Mouse (Mus musculus) liver, embryonic 13.5 days (tissue): ENCODE data around the gene Pinlyp. TPM values are rescaled to one million over a fixed set of nuclear protein-coding genes. Genes with fewer than 3 reads are reported as not detected.

Source experiments
- ATAC-seq: fragments of 200-750 bp; cut with Nextera tagmentation; 2 replicates; pipeline ENCODE4 v1.8.0; 2017; ENCODE audit warnings: low read depth, mild to moderate bottlenecking, moderate number of reproducible peaks, moderate library complexity
- DNase-seq: peaks from one replicate; pipeline ENCODE4 v3.0.0; 2022
- H3K27ac ChIP-seq: fragments of 300-500 bp; sonication (generic); 2 replicates; pipeline ENCODE4 v1.5.1; 2015; ENCODE audit warnings: moderate library complexity, mild to moderate bottlenecking, inconsistent platforms
- H3K27me3 ChIP-seq: fragments of 300-500 bp; sonication (generic); 2 replicates; pipeline ENCODE4 v1.6.1; 2015; ENCODE audit warnings: mild to moderate bottlenecking, inconsistent platforms
- H3K36me3 ChIP-seq: fragments of 300-500 bp; sonication (generic); 2 replicates; pipeline ENCODE4 v1.6.1; 2015; ENCODE audit warnings: mild to moderate bottlenecking, inconsistent platforms
- H3K4me1 ChIP-seq: fragments of 300-500 bp; sonication (generic); replicated peaks from 2 replicates; pipeline ENCODE4 v1.6.1; 2015; ENCODE audit warnings: inconsistent platforms
- H3K4me2 ChIP-seq: fragments of 300-500 bp; sonication (generic); 2 replicates; pipeline ENCODE4 v1.6.1; 2015; ENCODE audit warnings: inconsistent platforms, mild to moderate bottlenecking, moderate library complexity
- H3K4me3 ChIP-seq: fragments of 300-500 bp; sonication (generic); replicated peaks from 2 replicates; pipeline ENCODE4 v1.5.1; 2015; ENCODE audit warnings: mild to moderate bottlenecking, inconsistent platforms
- H3K9ac ChIP-seq: fragments of 300-500 bp; sonication (generic); 2 replicates; pipeline ENCODE4 v1.6.1; 2015; ENCODE audit warnings: mild to moderate bottlenecking, inconsistent platforms
- H3K9me3 ChIP-seq: fragments of 300-500 bp; sonication (generic); replicated peaks from 2 replicates; pipeline ENCODE4 v1.6.1; 2016; ENCODE audit warnings: inconsistent platforms
- whole genome bisulfite sequencing: fragments of 180-500 bp; shearing (Covaris S2); methylation state at CpG from one replicate; pipeline ENCODE4 v1.1.7; 2015; ENCODE audit not compliant: insufficient replicate concordance; 5-methylcytosine and 5-hydroxymethylcytosine counted together
- polyA plus RNA-seq: library from polyadenylated mRNA; unstranded; fragments of >200 nt; fragmentation: Nextera tagmentation; extraction: Ambion mirVana; gene quantifications from 2 replicates; pipeline ENCODE4 v1.2.1, GENCODE M21; 2015

Pinlyp gene
- polyA plus RNA-seq, 1 experiment from 2014 or later = not detected

- Histone ChIP-seq H3K36me3 (peaks cover 92% of the 10 kb centered on the region), H3K9ac (no peak overlapping the region), H3K9me3 (no peaks in the 10 kb centered on the region), H3K4me1 (no peaks in the 10 kb centered on the region), H3K27me3 (no peaks in the 10 kb centered on the region), H3K4me2 (no peak overlapping the region), H3K27ac (no peak overlapping the region), H3K4me3 (no peak overlapping the region)
- no peak for DNase-seq
- no peak for ATAC-seq
- 90% methylated on average over 8 of the region's 8 CpGs for WGBS
Measured at GRCm38 (mm10) chr7:24563191-24563836, 17.4 kb upstream of the Pinlyp start.

DNA sequence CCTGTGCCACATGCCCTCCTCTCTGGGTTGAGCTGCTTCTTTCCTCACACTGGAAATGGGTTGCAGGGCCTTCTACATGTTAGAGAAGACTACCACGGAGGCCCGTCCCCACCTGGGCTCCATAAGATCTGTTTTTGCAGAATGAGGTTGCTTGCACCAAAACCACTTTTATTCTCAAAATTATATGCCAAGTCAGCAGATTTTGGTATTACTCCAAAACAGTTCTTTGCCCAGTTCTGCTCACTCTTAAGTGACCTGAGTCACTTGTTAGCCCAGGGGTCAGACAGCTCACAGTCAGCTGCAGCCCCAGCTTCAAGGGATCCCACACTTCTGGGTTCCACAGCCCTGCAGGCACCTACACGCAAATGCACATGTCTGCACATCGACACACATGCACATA lies 15.5 kb upstream of the Pinlyp start:
- H3K4me1 ChIP-seq = no peaks in the 10 kb centered on the region
- no peaks in the 10 kb centered on the region for H3K9me3 ChIP-seq
- WGBS = 82% methylated on average over 4 of the region's 4 CpGs
- H3K27me3 ChIP-seq = no peaks in the 10 kb centered on the region
- no peak for ATAC-seq
- H3K36me3 ChIP-seq = peaks cover 80% of the 10 kb centered on the region
- no peak overlapping the region for H3K4me3 ChIP-seq
- H3K4me2 ChIP-seq = no peak overlapping the region
- DNase-seq = no peak
- no peak overlapping the region for H3K9ac ChIP-seq
- no peak overlapping the region for H3K27ac ChIP-seq

GRCm38 (mm10) chr7:24555786-24556185 lies 9.9 kb upstream of the Pinlyp start:
- DNase-seq = no peak
- peaks cover 66% of the 10 kb centered on the region for H3K36me3 ChIP-seq
- H3K9ac ChIP-seq = no peak overlapping the region
- 88% methylated on average over 10 of the region's 10 CpGs for WGBS
- H3K27ac ChIP-seq = no peak overlapping the region
- ATAC-seq = no peak
- H3K4me3 ChIP-seq = no peak overlapping the region
- H3K9me3 ChIP-seq = no peaks in the 10 kb centered on the region
- no peak overlapping the region for H3K4me2 ChIP-seq
- no peaks in the 10 kb centered on the region for H3K27me3 ChIP-seq
- H3K4me1 ChIP-seq = 0 out of 2 replicates have a peak, but pooled peaks cover 8% of the 10 kb centered on the region

GRCm38 (mm10) chr7:24551985-24552759 lies 6.3 kb upstream of the Pinlyp start:
- H3K4me3 ChIP-seq = no peak overlapping the region
- no peak overlapping the region for H3K9ac ChIP-seq
- peaks cover 18% of the 10 kb centered on the region for H3K4me1 ChIP-seq
- peak; percentile 76 for ATAC-seq
- WGBS = 70% methylated on average over 12 of the region's 12 CpGs
- H3K27ac ChIP-seq = peak overlapping the region; percentile 50; the same call in 1 of the 2 replicates
- no peak overlapping the region for H3K4me2 ChIP-seq
- no peak for DNase-seq
- H3K9me3 ChIP-seq = no peaks in the 10 kb centered on the region
- no peaks in the 10 kb centered on the region for H3K27me3 ChIP-seq
- H3K36me3 ChIP-seq = peaks cover 60% of the 10 kb centered on the region

GRCm38 (mm10) chr7:24547534-24548036 lies 1.7 kb upstream of the Pinlyp start:
- 26% methylated on average over 13 of the region's 13 CpGs for WGBS
- Histone ChIP-seq H3K4me3 (peak overlapping the region; percentile 83), H3K9me3 (0 out of 2 replicates have a peak, but pooled peaks cover 4% of the 10 kb centered on the region), H3K36me3 (peaks cover 33% of the 10 kb centered on the region), H3K27me3 (no peaks in the 10 kb centered on the region), H3K4me1 (peaks cover 28% of the 10 kb centered on the region), H3K27ac (peak overlapping the region; percentile 68), H3K9ac (peak overlapping the region; percentile 87), H3K4me2 (peak overlapping the region; percentile 78)
- ATAC-seq (no peak), DNase-seq (no peak)

DNA sequence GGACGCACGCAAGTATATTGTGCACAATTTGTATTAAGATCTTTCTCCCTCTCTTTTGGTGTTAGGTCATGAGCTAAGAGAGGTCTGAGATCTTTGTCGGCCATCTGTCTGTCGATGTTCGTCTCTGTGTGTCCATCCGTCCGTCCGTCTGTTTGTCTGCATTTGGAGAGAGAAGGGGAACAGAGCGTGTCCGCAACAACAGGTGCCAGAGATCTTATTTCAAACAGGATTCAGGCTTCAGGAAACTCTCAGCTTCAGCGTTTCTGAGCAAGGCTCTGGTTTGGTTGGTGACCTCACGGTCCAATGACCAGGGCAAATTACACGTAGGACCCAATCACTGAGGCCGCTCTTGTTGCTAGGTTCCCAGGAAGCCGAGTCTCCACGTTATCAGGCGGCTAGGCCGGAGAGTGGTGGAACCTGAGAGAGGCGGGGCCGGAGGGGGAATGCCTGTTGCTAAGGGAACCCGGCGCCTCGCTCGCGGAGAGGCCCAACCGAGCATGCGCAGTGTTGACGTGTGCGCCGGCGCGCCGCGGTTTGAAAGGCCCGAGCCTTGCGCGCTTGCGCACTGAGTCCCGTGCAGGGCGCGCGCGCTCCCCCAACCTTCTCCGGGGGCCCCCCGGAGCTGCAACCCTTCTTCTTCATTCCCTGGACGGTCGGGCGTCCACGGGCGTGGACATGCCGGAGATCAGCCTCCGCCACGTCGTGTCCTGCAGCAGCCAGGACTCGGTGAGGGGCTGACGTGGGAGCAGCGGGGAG lies 894 bp upstream of the Pinlyp start:
- Histone ChIP-seq H3K4me1 (peaks cover 28% of the 10 kb centered on the region), H3K4me2 (peak overlapping the region; percentile 78), H3K27ac (peak overlapping the region; percentile 68), H3K9ac (peak overlapping the region; percentile 87), H3K9me3 (0 out of 2 replicates have a peak, but pooled peaks cover 4% of the 10 kb centered on the region), H3K27me3 (no peaks in the 10 kb centered on the region), H3K36me3 (peaks cover 25% of the 10 kb centered on the region), H3K4me3 (peak overlapping the region; percentile 83)
- DNase-seq (peak; percentile 99), ATAC-seq (peak; percentile 97)
- under 1% methylated on average over 57 of the region's 57 CpGs for WGBS

DNA sequence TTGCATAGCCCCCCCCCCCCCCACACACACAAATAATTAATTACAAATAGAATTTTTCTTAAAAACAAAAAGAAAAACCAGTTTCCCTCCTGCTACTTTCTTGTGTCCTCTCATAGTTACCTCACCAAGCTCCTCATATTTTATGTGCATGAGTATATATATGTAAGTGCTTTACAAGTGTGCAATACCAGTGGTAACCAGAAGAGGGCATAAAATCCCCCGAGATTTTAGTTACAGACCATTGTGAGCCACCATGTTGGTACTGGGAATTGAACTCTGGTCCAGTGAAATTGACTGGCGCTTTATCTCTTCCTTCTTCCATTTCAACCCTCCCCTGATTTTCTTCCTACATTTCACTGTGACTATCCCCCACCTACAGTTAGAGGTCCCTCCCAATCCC lies 1.4 kb downstream of the Pinlyp start:
- DNase-seq (no peak), ATAC-seq (no peak)
- Histone ChIP-seq H3K36me3 (peaks cover 10% of the 10 kb centered on the region; the same call in 1 of the 2 replicates), H3K4me3 (no peak overlapping the region), H3K9ac (no peak overlapping the region), H3K4me1 (peaks cover 26% of the 10 kb centered on the region), H3K4me2 (no peak overlapping the region), H3K27me3 (no peaks in the 10 kb centered on the region), H3K9me3 (0 out of 2 replicates have a peak, but pooled peaks cover 4% of the 10 kb centered on the region), H3K27ac (no peak overlapping the region)
- WGBS = 50% methylated on average over 2 of the region's 2 CpGs

DNA sequence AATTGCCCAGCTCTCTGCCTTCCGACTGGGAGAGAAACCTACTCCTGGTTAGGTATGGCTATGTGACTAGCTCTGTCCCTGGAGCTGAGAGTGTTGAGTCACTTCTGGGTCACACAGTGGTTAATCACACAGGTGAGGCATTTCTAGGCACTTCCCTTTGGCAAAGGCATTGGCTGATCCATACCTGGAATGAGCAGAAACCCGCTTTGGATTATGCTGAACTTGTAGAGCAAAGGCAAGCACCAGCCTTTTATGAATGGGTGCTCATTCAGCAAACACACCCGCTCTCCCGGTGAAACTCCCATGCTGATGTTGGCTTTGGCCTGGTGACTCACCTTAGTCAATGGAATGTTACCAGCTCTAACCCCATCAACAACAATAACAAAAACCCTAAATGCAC lies 6.2 kb downstream of the Pinlyp start:
- H3K9ac ChIP-seq = no peak overlapping the region
- no peaks in the 10 kb centered on the region for H3K36me3 ChIP-seq
- no peaks in the 10 kb centered on the region for H3K27me3 ChIP-seq
- ATAC-seq (no peak), DNase-seq (no peak)
- no peak overlapping the region for H3K27ac ChIP-seq
- H3K9me3 ChIP-seq = 0 out of 2 replicates have a peak, but pooled peaks cover 2% of the 10 kb centered on the region
- WGBS = 78% methylated on average over 4 of the region's 4 CpGs
- peaks cover 6% of the 10 kb centered on the region for H3K4me1 ChIP-seq
- no peak overlapping the region for H3K4me3 ChIP-seq
- H3K4me2 ChIP-seq = no peak overlapping the region

GRCm38 (mm10) chr7:24538701-24539100 lies 7.2 kb downstream of the Pinlyp start:
- Histone ChIP-seq H3K4me3 (no peak overlapping the region), H3K4me1 (peaks cover 6% of the 10 kb centered on the region), H3K9ac (no peak overlapping the region), H3K4me2 (no peak overlapping the region), H3K27ac (no peak overlapping the region), H3K9me3 (no peaks in the 10 kb centered on the region), H3K36me3 (peaks cover 9% of the 10 kb centered on the region), H3K27me3 (no peaks in the 10 kb centered on the region)
- no peak for ATAC-seq
- 45% methylated on average over 5 of the region's 5 CpGs for WGBS
- no peak for DNase-seq

GRCm38 (mm10) chr7:24538154-24538553 lies 7.8 kb downstream of the Pinlyp start:
- ATAC-seq = no peak
- WGBS = 30% methylated on average over 5 of the region's 5 CpGs
- DNase-seq = no peak

DNA sequence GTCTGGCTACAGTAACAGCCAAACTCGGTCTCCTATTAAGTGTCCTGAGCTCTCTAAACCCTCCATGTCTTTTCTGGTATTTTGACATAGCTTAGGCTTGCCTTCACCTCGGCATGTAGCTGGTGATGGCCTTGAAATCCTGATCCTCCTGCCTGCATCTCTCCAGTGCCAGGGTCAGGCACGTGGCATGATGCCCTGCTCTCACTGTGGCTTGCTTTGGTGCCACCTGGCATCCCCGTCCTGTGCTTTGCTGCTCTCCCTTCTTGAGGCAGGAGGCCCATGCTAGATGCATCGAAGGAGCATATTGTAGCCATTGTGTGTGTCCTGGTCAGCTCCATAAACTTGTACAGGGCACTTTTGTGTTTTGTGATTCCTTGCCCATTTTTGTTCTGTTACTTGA lies 8.3 kb downstream of the Pinlyp start:
- H3K36me3 ChIP-seq = peaks cover 17% of the 10 kb centered on the region
- no peak overlapping the region for H3K4me3 ChIP-seq
- DNase-seq = no peak
- no peak overlapping the region for H3K4me2 ChIP-seq
- ATAC-seq = no peak
- peaks cover 7% of the 10 kb centered on the region for H3K4me1 ChIP-seq
- no peak overlapping the region for H3K9ac ChIP-seq
- H3K27ac ChIP-seq = no peak overlapping the region
- 65% methylated on average over 5 of the region's 5 CpGs for WGBS
- no peaks in the 10 kb centered on the region for H3K9me3 ChIP-seq
- no peaks in the 10 kb centered on the region for H3K27me3 ChIP-seq

More at GRCm38 (mm10) chr7:24538154-24538553, 7.8 kb downstream of the Pinlyp start:
- no peak overlapping the region for H3K9ac ChIP-seq
- no peak overlapping the region for H3K4me3 ChIP-seq
- H3K36me3 ChIP-seq = peaks cover 14% of the 10 kb centered on the region
- no peaks in the 10 kb centered on the region for H3K27me3 ChIP-seq
- H3K4me1 ChIP-seq = peaks cover 6% of the 10 kb centered on the region
- no peak overlapping the region for H3K27ac ChIP-seq
- no peaks in the 10 kb centered on the region for H3K9me3 ChIP-seq
- H3K4me2 ChIP-seq = no peak overlapping the region
